Mouse (Mus musculus) erythroid progenitor cell, adult 5-6 weeks (primary cell): Measurements from ENCODE around the gene Rapgef6. TPM values are rescaled to one million over a fixed set of nuclear protein-coding genes. Genes with fewer than 3 reads are reported as not detected.

Experiments
- ATAC-seq: replicated peaks from 2 replicates; pipeline ENCODE4 v1.8.0; 2016; ENCODE audit warnings: moderate number of reproducible peaks, mild to moderate bottlenecking, moderate TSS enrichment, inconsistent platforms; ENCODE audit not compliant: poor library complexity, low FRiP score, severe bottlenecking
- total RNA-seq, 2 experiments: library from RNA; stranded (forward) in 1 of 2; stranded (reverse) in 1 of 2; fragments of 150-400 nt in 1 of 2; fragments of 186-747, 209-891 nt in 1 of 2; gene quantifications; 2 replicates each; pipeline versions ENCODE4 v1.2.3 to v1.2.4; 2015 to 2017; ENCODE audit warnings: low replicate concordance in 2 of 2

Rapgef6 gene
- total RNA-seq, 2 experiments from 2014 or later, result 70.4 to 90.4 TPM

- no peak for ATAC-seq
These were observed 204.8 kb downstream of the Rapgef6 start for GRCm38 (mm10) chr11:54727327-54727901.

GRCm38 (mm10) chr11:54728371-54728770, 205.7 kb downstream of the Rapgef6 start:
- ATAC-seq, result no peak

GRCm38 (mm10) chr11:54729311-54729710, 206.7 kb downstream of the Rapgef6 start:
- ATAC-seq, result no peak

GRCm38 (mm10) chr11:54730931-54731330, 208.3 kb downstream of the Rapgef6 start:
- no peak for ATAC-seq

- no peak for ATAC-seq
These were observed 208.7 kb downstream of the Rapgef6 start for GRCm38 (mm10) chr11:54731367-54731766.

- ATAC-seq, result no peak
These were observed 210.9 kb downstream of the Rapgef6 start for GRCm38 (mm10) chr11:54733546-54733945.

GRCm38 (mm10) chr11:54735114-54735513, 212.5 kb downstream of the Rapgef6 start:
- no peak for ATAC-seq

GRCm38 (mm10) chr11:54736903-54737302, 214.3 kb downstream of the Rapgef6 start:
- no peak for ATAC-seq

- no peak for ATAC-seq
These were observed 216.5 kb downstream of the Rapgef6 start for GRCm38 (mm10) chr11:54739012-54739750.

GRCm38 (mm10) chr11:54741330-54741729, 218.7 kb downstream of the Rapgef6 start:
- ATAC-seq, result no peak

GRCm38 (mm10) chr11:54744231-54744630, 221.6 kb downstream of the Rapgef6 start:
- no peak for ATAC-seq

Other genes starting within 250 kb of the Rapgef6 start
- 0.42 and 2.2 TPM in 2 replicates for gene Acsl6, start 219.0 kb upstream of the Rapgef6 start, total RNA-seq (2015; ENCODE audit: low replicate concordance)
- gene Acsl6, start 219.0 kb upstream of the Rapgef6 start, total RNA-seq (2017; ENCODE audit: low replicate concordance), result 0.77 TPM in 1 of 2 replicates, not detected in the other
- gene Meikin, start 152.2 kb upstream of the Rapgef6 start, total RNA-seq (2015; ENCODE audit: low replicate concordance), result not detected in 2 replicates
- gene Meikin, start 152.2 kb upstream of the Rapgef6 start, total RNA-seq (2017; ENCODE audit: low replicate concordance), result not detected in 2 replicates
- 22.7 and 44.9 TPM in 2 replicates for gene Fnip1, start 84.6 kb upstream of the Rapgef6 start, total RNA-seq (2015; ENCODE audit: low replicate concordance)
- 28.0 and 35.0 TPM in 2 replicates for gene Fnip1, start 84.6 kb upstream of the Rapgef6 start, total RNA-seq (2017; ENCODE audit: low replicate concordance)